Mouse (Mus musculus) embryonic facial prominence, embryonic 11.5 days (tissue): Measurements from ENCODE around the gene Tnfrsf14. TPM values are rescaled to one million over a fixed set of nuclear protein-coding genes. Genes with fewer than 3 reads are reported as not detected.

Experiments
- ATAC-seq: fragments of 200-750 bp; cut with Nextera tagmentation; replicated peaks from 2 replicates; pipeline ENCODE4 v1.8.0; 2017; ENCODE audit warnings: low read depth; ENCODE audit not compliant: insufficient number of reproducible peaks, low FRiP score, low TSS enrichment
- DNase-seq: peaks from one replicate; pipeline ENCODE4 v3.0.0-alpha.2; 2015; ENCODE audit warnings: low spot score
- H3K27ac ChIP-seq: fragments of 300-500 bp; sonication (generic); replicated peaks from 2 replicates; pipeline ENCODE4 v1.5.1; 2014; ENCODE audit warnings: mild to moderate bottlenecking, low read depth, low read length, control low read depth
- H3K27me3 ChIP-seq: fragments of 300-500 bp; sonication (generic); 2 replicates; pipeline ENCODE4 v1.6.1; 2014; ENCODE audit warnings: mild to moderate bottlenecking, low read length, moderate library complexity, mixed read lengths; ENCODE audit not compliant: control insufficient read depth, insufficient read depth
- H3K36me3 ChIP-seq: fragments of 300-500 bp; sonication (generic); replicated peaks from 2 replicates; pipeline ENCODE4 v1.6.1; 2014; ENCODE audit warnings: low read depth, mild to moderate bottlenecking, low read length, moderate library complexity, mixed read lengths; ENCODE audit not compliant: control insufficient read depth, insufficient read depth
- H3K4me1 ChIP-seq: fragments of 300-500 bp; sonication (generic); 2 replicates; pipeline ENCODE4 v1.6.1; 2014; ENCODE audit warnings: low read length, mixed read lengths; ENCODE audit not compliant: control insufficient read depth, insufficient read depth
- H3K4me2 ChIP-seq: fragments of 300-500 bp; sonication (generic); 2 replicates; pipeline ENCODE4 v1.6.1; 2014; ENCODE audit warnings: low read depth, mild to moderate bottlenecking, control low read depth, low read length, moderate library complexity
- H3K4me3 ChIP-seq: fragments of 300-500 bp; sonication (generic); 2 replicates; pipeline ENCODE4 v1.5.1; 2014; ENCODE audit warnings: low read depth, low read length, control low read depth
- H3K9ac ChIP-seq: fragments of 300-500 bp; sonication (generic); replicated peaks from 2 replicates; pipeline ENCODE4 v1.6.1; 2014; ENCODE audit warnings: mild to moderate bottlenecking, control low read depth, low read length
- H3K9me3 ChIP-seq: fragments of 300-500 bp; sonication (generic); replicated peaks from 2 replicates; pipeline ENCODE4 v1.6.1; 2016; ENCODE audit warnings: mild to moderate bottlenecking, low read length, inconsistent platforms, mixed read lengths; ENCODE audit not compliant: control insufficient read depth
- WGBS: fragments of 180-500 bp; shearing (Covaris S2); extraction: QIAGEN DNeasy Blood & Tissue Kit; methylation state at CpG from one replicate; pipeline ENCODE4 v1.1.7; 2014; 5-methylcytosine and 5-hydroxymethylcytosine counted together
- polyA plus RNA-seq: library from polyadenylated mRNA; unstranded; fragments of >200 nt; fragmentation: Nextera tagmentation; extraction: Ambion mirVana; gene quantifications from 2 replicates; pipeline ENCODE4 v1.2.1, GENCODE M21; 2014

Gene Tnfrsf14
- polyA plus RNA-seq, 1 experiment from 2014 or later: 0.35 TPM

DNA sequence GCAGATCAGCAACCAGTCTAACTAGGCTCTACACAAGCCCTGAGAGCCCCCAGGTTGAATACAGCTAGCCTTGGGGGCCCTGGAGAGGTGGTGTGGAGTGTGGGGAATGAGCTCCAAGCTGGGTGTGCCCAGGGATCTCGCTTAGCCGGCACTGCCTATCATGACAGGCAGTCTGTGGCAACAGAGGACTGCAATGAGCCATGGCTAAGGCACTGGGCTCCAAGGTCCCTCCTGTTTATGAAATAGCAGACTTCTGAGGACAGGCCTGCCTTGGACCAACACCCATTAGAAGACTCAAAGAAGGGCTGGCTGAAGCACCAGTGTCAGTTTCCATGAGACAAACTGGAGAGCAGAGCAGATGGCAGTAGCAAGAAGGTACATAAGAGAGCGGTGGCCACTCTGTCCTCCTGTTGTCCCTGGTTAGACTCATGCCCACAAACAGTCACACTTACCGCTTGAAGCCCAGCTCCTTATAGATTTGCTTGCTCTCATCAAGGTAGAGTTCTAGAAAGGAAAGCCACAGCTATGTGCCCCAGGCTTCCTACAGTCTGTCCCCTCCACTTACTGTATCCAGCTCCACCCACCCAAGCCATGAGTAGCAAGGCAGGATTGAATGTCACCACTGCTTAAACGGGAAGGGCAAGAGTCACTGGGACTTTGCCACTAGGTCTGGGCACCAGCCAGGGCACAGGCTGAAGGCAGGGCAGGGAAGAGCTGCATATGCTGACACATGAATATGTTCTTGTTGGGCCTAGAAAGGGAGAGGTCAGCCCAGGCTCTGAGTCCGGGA, 30.5 kb downstream of the Tnfrsf14 start:
- Histone ChIP-seq H3K27ac (no peak overlapping the region), H3K9ac (peak overlapping the region; percentile 49), H3K4me1 (no peaks in the 10 kb centered on the region; the same call in 1 of the 2 replicates), H3K4me2 (peak overlapping the region; percentile 70), H3K4me3 (peak overlapping the region; percentile 54), H3K9me3 (no peaks in the 10 kb centered on the region), H3K27me3 (no peaks in the 10 kb centered on the region), H3K36me3 (no peaks in the 10 kb centered on the region)
- WGBS: 69% methylated on average over 6 of the region's 6 CpGs
- ATAC-seq (no peak), DNase-seq (no peak)

- Histone ChIP-seq H3K27me3 (no peaks in the 10 kb centered on the region), H3K9me3 (no peaks in the 10 kb centered on the region), H3K36me3 (no peaks in the 10 kb centered on the region), H3K4me3 (no peak overlapping the region), H3K9ac (no peak overlapping the region), H3K4me2 (no peak overlapping the region), H3K4me1 (no peaks in the 10 kb centered on the region; the same call in 1 of the 2 replicates), H3K27ac (no peak overlapping the region)
- 84% methylated on average over 5 of the region's 5 CpGs for WGBS
- no peak for ATAC-seq
- DNase-seq: no peak
Measured at GRCm38 (mm10) chr4:154895549-154895948, 32.8 kb downstream of the Tnfrsf14 start.

- H3K4me1 ChIP-seq: no peaks in the 10 kb centered on the region
- 90% methylated on average over 14 of the region's 14 CpGs for WGBS
- no peak overlapping the region for H3K4me2 ChIP-seq
- H3K4me3 ChIP-seq: no peak overlapping the region
- no peak for DNase-seq
- no peaks in the 10 kb centered on the region for H3K36me3 ChIP-seq
- no peaks in the 10 kb centered on the region for H3K9me3 ChIP-seq
- no peak for ATAC-seq
- H3K27ac ChIP-seq: no peak overlapping the region
- H3K9ac ChIP-seq: no peak overlapping the region
- H3K27me3 ChIP-seq: no peaks in the 10 kb centered on the region
Measured at GRCm38 (mm10) chr4:154890887-154891286, 37.5 kb downstream of the Tnfrsf14 start.

DNA sequence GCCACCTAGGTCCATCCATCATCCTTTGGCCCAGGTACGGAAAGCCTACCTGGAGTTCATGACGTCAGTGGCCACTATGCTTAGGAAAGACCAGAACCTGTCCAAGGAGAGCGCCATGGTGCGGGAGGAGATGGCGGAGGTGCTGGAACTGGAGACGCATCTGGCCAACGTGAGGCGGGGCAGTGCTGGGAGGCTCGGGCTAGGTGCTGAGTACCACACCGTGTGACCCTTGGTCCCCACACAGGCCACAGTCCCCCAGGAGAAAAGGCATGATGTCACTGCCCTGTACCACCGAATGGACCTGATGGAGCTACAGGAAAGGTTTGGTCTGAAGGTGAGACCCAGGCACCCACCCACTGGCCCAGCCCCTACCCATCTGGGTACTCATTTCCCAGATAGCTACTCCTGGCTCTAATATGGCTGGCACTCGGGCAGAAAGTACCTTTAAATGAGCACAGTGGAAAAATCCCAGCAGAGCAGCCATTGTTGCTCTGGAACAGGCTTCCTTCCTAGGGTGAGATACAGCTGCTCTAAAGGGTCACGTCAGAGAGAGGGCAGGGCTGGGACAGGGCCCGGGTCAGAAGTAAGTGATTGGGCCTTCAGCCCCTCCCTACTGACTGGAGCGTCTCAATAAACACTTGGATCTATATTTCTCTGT, 40.6 kb downstream of the Tnfrsf14 start:
- Histone ChIP-seq H3K9ac (no peak overlapping the region), H3K4me2 (no peak overlapping the region), H3K36me3 (no peaks in the 10 kb centered on the region), H3K27me3 (no peaks in the 10 kb centered on the region), H3K4me1 (no peaks in the 10 kb centered on the region), H3K9me3 (no peaks in the 10 kb centered on the region), H3K4me3 (no peak overlapping the region), H3K27ac (no peak overlapping the region)
- ATAC-seq: 0 out of 2 replicates have a peak, but pooled peaks have one; percentile 13
- WGBS: 83% methylated on average over 15 of the region's 15 CpGs
- DNase-seq: no peak

- Histone ChIP-seq H3K27ac (no peak overlapping the region), H3K9ac (no peak overlapping the region)
Measured at GRCm38 (mm10) chr4:154886876-154887592, 41.3 kb downstream of the Tnfrsf14 start.

DNA sequence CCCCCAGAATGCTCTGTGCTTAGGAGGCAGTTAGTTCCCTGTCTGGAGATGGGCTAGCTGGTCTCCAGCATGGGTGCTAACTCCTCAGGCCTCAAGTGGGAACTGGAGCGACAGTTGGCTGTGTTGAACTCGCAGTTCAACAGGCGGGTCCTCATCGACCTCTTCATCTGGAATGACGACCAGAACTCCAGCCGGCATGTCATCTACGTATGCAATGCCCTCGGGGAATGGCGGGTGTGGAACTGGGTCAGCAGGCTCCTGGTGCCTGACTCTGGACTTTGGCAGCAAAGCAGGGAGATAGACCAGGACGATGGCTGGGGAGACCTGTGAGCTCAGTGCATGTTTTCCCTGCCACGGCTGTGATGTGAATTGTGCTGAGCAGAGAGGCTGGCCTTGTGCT, 42.9 kb downstream of the Tnfrsf14 start:
- no peaks in the 10 kb centered on the region for H3K36me3 ChIP-seq
- H3K4me2 ChIP-seq: no peak overlapping the region
- 77% methylated on average over 11 of the region's 11 CpGs for WGBS
- no peaks in the 10 kb centered on the region for H3K27me3 ChIP-seq
- no peaks in the 10 kb centered on the region for H3K4me1 ChIP-seq
- no peak overlapping the region for H3K27ac ChIP-seq
- no peak overlapping the region for H3K9ac ChIP-seq
- H3K4me3 ChIP-seq: no peak overlapping the region
- H3K9me3 ChIP-seq: no peaks in the 10 kb centered on the region
- no peak for ATAC-seq
- DNase-seq: no peak

More at GRCm38 (mm10) chr4:154886876-154887592, 41.3 kb downstream of the Tnfrsf14 start:
- DNase-seq (no peak), ATAC-seq (no peak; the same call in 1 of the 2 replicates)
- H3K4me2 ChIP-seq: no peak overlapping the region
- H3K9me3 ChIP-seq: no peaks in the 10 kb centered on the region
- no peaks in the 10 kb centered on the region for H3K4me1 ChIP-seq
- no peaks in the 10 kb centered on the region for H3K27me3 ChIP-seq
- no peak overlapping the region for H3K4me3 ChIP-seq
- WGBS: 74% methylated on average over 11 of the region's 13 CpGs
- H3K36me3 ChIP-seq: no peaks in the 10 kb centered on the region

GRCm38 (mm10) chr4:154882014-154882659, 46.2 kb downstream of the Tnfrsf14 start:
- Histone ChIP-seq H3K9ac (no peak overlapping the region), H3K4me3 (no peak overlapping the region), H3K4me1 (no peaks in the 10 kb centered on the region), H3K36me3 (no peaks in the 10 kb centered on the region), H3K9me3 (no peaks in the 10 kb centered on the region), H3K27ac (no peak overlapping the region), H3K27me3 (no peaks in the 10 kb centered on the region), H3K4me2 (no peak overlapping the region)
- DNase-seq (no peak), ATAC-seq (no peak)
- 34% methylated on average over 14 of the region's 14 CpGs for WGBS
